ENCODE assay signal across 26 mouse cellular contexts in genomic region chr11:49090551-49090950, GRCm38 (mm10). TPM values are rescaled to one million over a fixed set of nuclear protein-coding genes. Genes with fewer than 3 reads are reported as not detected.
DNase-seq lines count a peak whose midpoint lies in the region; ATAC-seq and TF ChIP-seq lines count a peak whose summit lies in the region.
"Had no signal": no experiment of that assay in that cellular context is flagged by ENCODE, and none has a peak within 500 bp of the region (broad histone marks: within the 10 kb centered on the region; RNA-seq: fewer than 3 reads in every experiment).

No protein-coding gene starts in this region.

- WGBS in liver, embryonic 13.5 days (ENCODE audit: insufficient replicate concordance), result 83% methylated on average over 5 of the region's 5 CpGs
- 81% methylated on average over 5 of the region's 5 CpGs for WGBS in liver, postnatal 0 days (ENCODE audit: insufficient replicate concordance)

- H3K9me3 ChIP-seq in MEL (replicated peaks; ENCODE audit: insufficient read depth, low read length), result no peaks in the 10 kb centered on the region
- no peaks in the 10 kb centered on the region for H3K9me3 ChIP-seq in liver, embryonic 13.5 days (replicated peaks)
- no peaks in the 10 kb centered on the region for H3K9me3 ChIP-seq in liver, postnatal 0 days (ENCODE audit: low read length)
- H3K9me3 ChIP-seq: embryonic facial prominence, embryonic 13.5 days; forebrain, embryonic 13.5 days; G1E; heart, embryonic 12.5 days had no signal

- TF ChIP-seq RAD21 in MEL (IDR thresholded peaks at IDR 0.05; ENCODE audit: low read depth, low read length), result no peak

- no peak for ATAC-seq in liver, embryonic 13.5 days (ENCODE audit: low read depth)
- no peak for ATAC-seq in liver, postnatal 0 days
- ATAC-seq: forebrain, embryonic 13.5 days; forebrain, postnatal 0 days; hindbrain, embryonic 16.5 days had no signal

- H3K4me2 ChIP-seq in liver, embryonic 13.5 days, result no peak overlapping the region
- no peak overlapping the region for H3K4me2 ChIP-seq in liver, postnatal 0 days (ENCODE audit: low read depth, low read length)
- H3K4me2 ChIP-seq: embryonic facial prominence, embryonic 13.5 days; forebrain, embryonic 13.5 days; heart, embryonic 12.5 days had no signal

- intact Hi-C loops in left cerebral cortex, postnatal 36 days (cut with DNase I), result no loop called here

- no peaks in the 10 kb centered on the region; the same call in 1 of the 2 replicates for H3K79me2 ChIP-seq in MEL (ENCODE audit: control insufficient read depth, insufficient read depth, low read length, poor library complexity)

- TF ChIP-seq EP300 in MEL (IDR thresholded peaks at IDR 0.05; ENCODE audit: low read depth in 1 of 2, low read length in 2 of 2), result no peak
- TF ChIP-seq EP300 in liver, postnatal 0 days (IDR thresholded peaks at IDR 0.05; ENCODE audit: low read depth), result no peak

- TF ChIP-seq POLR2A in MEL (IDR thresholded peaks at IDR 0.05; ENCODE audit: control insufficient read depth in 1 of 2, insufficient read depth in 1 of 2, low read depth in 1 of 2, low read length in 2 of 2, poor library complexity in 1 of 2), result no peak

- TF ChIP-seq CTCF in MEL (IDR thresholded peaks at IDR 0.05 in 2 of 3, conservative IDR thresholded peaks at IDR 0.05 in 1 of 3; ENCODE audit: control insufficient read depth in 1 of 3, insufficient read depth in 1 of 3, low read depth in 2 of 3, low read length in 3 of 3, poor library complexity in 1 of 3, severe bottlenecking in 1 of 3), result no peak
- TF ChIP-seq CTCF in liver, postnatal 0 days (IDR thresholded peaks at IDR 0.05; ENCODE audit: low read depth), result no peak

- H3K9ac ChIP-seq in MEL (ENCODE audit: control insufficient read depth, low read depth, low read length, poor library complexity, severe bottlenecking), result no peak overlapping the region
- no peak overlapping the region for H3K9ac ChIP-seq in liver, embryonic 13.5 days
- no peak overlapping the region for H3K9ac ChIP-seq in liver, postnatal 0 days (replicated peaks)
- H3K9ac ChIP-seq: embryonic facial prominence, embryonic 13.5 days; forebrain, embryonic 13.5 days; forebrain, postnatal 0 days; heart, embryonic 12.5 days had no signal

- no peaks in the 10 kb centered on the region for H3K27me3 ChIP-seq in MEL (ENCODE audit: control insufficient read depth in 1 of 2, insufficient read depth in 2 of 2, low read length in 2 of 2)
- H3K27me3 ChIP-seq in liver, embryonic 13.5 days, result no peaks in the 10 kb centered on the region
- H3K27me3 ChIP-seq in liver, postnatal 0 days (ENCODE audit: insufficient read depth, low read length), result no peaks in the 10 kb centered on the region
- H3K27me3 ChIP-seq: embryonic facial prominence, embryonic 13.5 days; forebrain, embryonic 13.5 days; heart, embryonic 12.5 days had no signal

- H3K4me1 ChIP-seq in MEL (ENCODE audit: control insufficient read depth in 1 of 2, insufficient read depth in 2 of 2, low read length in 2 of 2), result peaks cover 54 to 55% of the 10 kb centered on the region in 2 experiments
- peaks cover 75% of the 10 kb centered on the region for H3K4me1 ChIP-seq in liver, embryonic 13.5 days (replicated peaks)
- H3K4me1 ChIP-seq in liver, postnatal 0 days (ENCODE audit: insufficient read depth), result peaks cover 46% of the 10 kb centered on the region

- no peak overlapping the region for H3K4me3 ChIP-seq in MEL (ENCODE audit: control insufficient read depth in 1 of 2, insufficient read depth in 1 of 2, low read depth in 2 of 2, low read length in 2 of 2)
- H3K4me3 ChIP-seq in liver, embryonic 13.5 days (replicated peaks), result no peak overlapping the region
- H3K4me3 ChIP-seq in liver, postnatal 0 days (ENCODE audit: low read depth, low read length), result no peak overlapping the region
- H3K4me3 ChIP-seq: embryonic facial prominence, embryonic 13.5 days; forebrain, embryonic 13.5 days; heart, embryonic 12.5 days had no signal

- H3K27ac ChIP-seq in MEL (ENCODE audit: control insufficient read depth, low read depth, low read length), result peak overlapping the region; percentile 59
- H3K27ac ChIP-seq in liver, embryonic 13.5 days, result peak overlapping the region; percentile 81
- peak overlapping the region; percentile 75 for H3K27ac ChIP-seq in liver, postnatal 0 days (ENCODE audit: low read depth)
- H3K27ac ChIP-seq: embryonic facial prominence, embryonic 13.5 days; forebrain, embryonic 13.5 days had no signal

- H3K36me3 ChIP-seq in MEL (ENCODE audit: control insufficient read depth in 1 of 2, insufficient read depth in 2 of 2, low read length in 2 of 2), result peaks cover 6 to 63% of the 10 kb centered on the region in 2 experiments; a peak in 3 of 4 replicates
- no peaks in the 10 kb centered on the region for H3K36me3 ChIP-seq in liver, embryonic 13.5 days
- peaks cover 7% of the 10 kb centered on the region for H3K36me3 ChIP-seq in liver, postnatal 0 days (replicated peaks; ENCODE audit: insufficient read depth, low read length)
- H3K36me3 ChIP-seq: embryonic facial prominence, embryonic 13.5 days; heart, embryonic 12.5 days had no signal

- DNase-seq in heart, adult 11 months, result peak; percentile 11
- no peak for DNase-seq in heart, postnatal 4 days
- DNase-seq in MEL (ENCODE audit: low read depth, low spot score), result no peak
- no peak for DNase-seq in liver, embryonic 13.5 days
- DNase-seq in liver, postnatal 0 days, result no peak
- no peak for DNase-seq in right cerebral cortex, adult 18-20 months
- DNase-seq in left cerebral cortex, postnatal 36 days (ENCODE audit: low spot score in 2 of 2), result no peak
- DNase-seq in layer of hippocampus, adult 9-11 months, result no peak
- DNase-seq: adrenal gland, postnatal 14 days; cerebellum, adult 11-12 months; cerebellum, adult 9-10 months; cerebellum, postnatal 25 days; forebrain, postnatal 0 days; gastrocnemius, postnatal 14 days had no signal

TF ChIP-seq in MEL, 35 proteins besides CTCF, POLR2A, EP300 and RAD21:
- TF ChIP-seq MXI1 (IDR thresholded peaks at IDR 0.05; ENCODE audit: low read depth, low read length), result no peak
- no peak for TF ChIP-seq SMC3 (IDR thresholded peaks at IDR 0.05; ENCODE audit: low read depth, low read length)
- TF ChIP-seq TAL1 (IDR thresholded peaks at IDR 0.05; ENCODE audit: low read length), result no peak
- no peak for TF ChIP-seq RCOR1 (IDR thresholded peaks at IDR 0.05; ENCODE audit: low read depth, low read length)
- TF ChIP-seq TCF12 (IDR thresholded peaks at IDR 0.05; ENCODE audit: low read depth, low read length), result no peak
- no peak for TF ChIP-seq USF2 (IDR thresholded peaks at IDR 0.05; ENCODE audit: borderline replicate concordance in 1 of 2, insufficient read depth in 1 of 2, low read depth in 1 of 2, low read length in 2 of 2)

RNA-seq across cellular contexts. Expression of gene Ifi47, which starts 14.2 kb away (rescaled TPM):
- 1 to 10 TPM; 1.4 to 1.6 TPM for total RNA-seq in heart, postnatal 4 days (2021)
- total RNA-seq in MEL (2012; rRNA removed), result 35.2 and 48.0 TPM in 2 replicates
- 10 to 100 TPM in 1 of 2 experiments, not detected in 1; 26.4 TPM for polyA plus RNA-seq in MEL (2012; ENCODE audit: insufficient read depth in 1 of 2, insufficient read length in 2 of 2, low read depth in 1 of 2, low replicate concordance in 2 of 2, missing spikeins in 1 of 2)
- 7.3 and 7.4 TPM in 2 replicates for polyA plus RNA-seq in liver, embryonic 13.5 days (2015; fragmentation: Nextera tagmentation; extraction: Ambion mirVana)
- 29.7 and 29.8 TPM in 2 replicates for polyA plus RNA-seq in liver, postnatal 0 days (2015; fragmentation: Nextera tagmentation; extraction: Ambion mirVana)
- under 1 TPM in 1 of 2 experiments, not detected in 1; 0.74 TPM for total RNA-seq in left cerebral cortex, postnatal 36 days (2021)

RNA-seq across cellular contexts. Expression of gene Olfr1396, which starts 24.1 kb away (rescaled TPM):
- 1 to 10 TPM in 1 of 2 experiments, under 1 TPM in 1; 0.63 to 1.1 TPM for total RNA-seq in heart, postnatal 4 days (2021)
- not detected in 2 replicates for total RNA-seq in MEL (2012; rRNA removed)
- polyA plus RNA-seq in MEL (2012; ENCODE audit: insufficient read depth in 1 of 2, insufficient read length in 2 of 2, low read depth in 1 of 2, low replicate concordance in 2 of 2, missing spikeins in 1 of 2), result under 1 TPM in 1 of 2 experiments, not detected in 1; 0.06 TPM
- polyA plus RNA-seq in liver, embryonic 13.5 days (2015; fragmentation: Nextera tagmentation; extraction: Ambion mirVana), result not detected in 2 replicates
- not detected in 2 replicates for polyA plus RNA-seq in liver, postnatal 0 days (2015; fragmentation: Nextera tagmentation; extraction: Ambion mirVana)
- total RNA-seq in left cerebral cortex, postnatal 36 days (2021), result not detected
- total RNA-seq: gastrocnemius, adult 18-20 months had no signal
- polyA plus RNA-seq: C2C12; embryonic facial prominence, embryonic 13.5 days; forebrain, embryonic 13.5 days; G1E; heart, embryonic 12.5 days; hindbrain, embryonic 11.5 days; hindbrain, embryonic 16.5 days had no signal

RNA-seq across cellular contexts. Expression of gene Tgtp2, which starts 26.5 kb away (rescaled TPM):
- total RNA-seq in heart, postnatal 4 days (2021), result not detected
- 0.75 and 0.77 TPM in 2 replicates for total RNA-seq in MEL (2012; rRNA removed)
- polyA plus RNA-seq in MEL (2012; ENCODE audit: insufficient read depth in 1 of 2, insufficient read length in 2 of 2, low read depth in 1 of 2, low replicate concordance in 2 of 2, missing spikeins in 1 of 2), result under 1 TPM in 1 of 2 experiments, not detected in 1; 0.54 TPM
- 0.22 and 0.59 TPM in 2 replicates for polyA plus RNA-seq in liver, embryonic 13.5 days (2015; fragmentation: Nextera tagmentation; extraction: Ambion mirVana)
- polyA plus RNA-seq in liver, postnatal 0 days (2015; fragmentation: Nextera tagmentation; extraction: Ambion mirVana), result 5.1 and 7.1 TPM in 2 replicates
- under 1 TPM in 1 of 2 experiments, not detected in 1; 0.18 TPM for total RNA-seq in left cerebral cortex, postnatal 36 days (2021)
- total RNA-seq: forebrain, postnatal 0 days; gastrocnemius, postnatal 14 days had no signal
- polyA plus RNA-seq: forebrain, embryonic 13.5 days; forebrain, postnatal 0 days; heart, embryonic 12.5 days; hindbrain, embryonic 11.5 days had no signal

RNA-seq across cellular contexts. Expression of gene 9930111J21Rik2, which starts 39.5 kb away (rescaled TPM):
- total RNA-seq in heart, postnatal 4 days (2021), result 1 to 10 TPM; 3.6 to 3.9 TPM
- 0.08 and 0.16 TPM in 2 replicates for total RNA-seq in MEL (2012; rRNA removed)
- polyA plus RNA-seq in MEL (2012; ENCODE audit: insufficient read depth in 1 of 2, insufficient read length in 2 of 2, low read depth in 1 of 2, low replicate concordance in 2 of 2, missing spikeins in 1 of 2), result under 1 TPM in 1 of 2 experiments, not detected in 1; 0.04 TPM
- polyA plus RNA-seq in liver, embryonic 13.5 days (2015; fragmentation: Nextera tagmentation; extraction: Ambion mirVana), result 0.52 and 0.65 TPM in 2 replicates
- polyA plus RNA-seq in liver, postnatal 0 days (2015; fragmentation: Nextera tagmentation; extraction: Ambion mirVana), result 1.2 and 1.4 TPM in 2 replicates
- 1 to 10 TPM; 1.1 to 1.2 TPM for total RNA-seq in left cerebral cortex, postnatal 36 days (2021)

RNA-seq across cellular contexts. Expression of gene Olfr1395, which starts 51.5 kb away (rescaled TPM):
- total RNA-seq in heart, postnatal 4 days (2021), result not detected
- total RNA-seq in MEL (2012; rRNA removed), result not detected in 2 replicates
- polyA plus RNA-seq in MEL (2012; ENCODE audit: insufficient read depth in 1 of 2, insufficient read length in 2 of 2, low read depth in 1 of 2, low replicate concordance in 2 of 2, missing spikeins in 1 of 2), result not detected
- not detected in 2 replicates for polyA plus RNA-seq in liver, embryonic 13.5 days (2015; fragmentation: Nextera tagmentation; extraction: Ambion mirVana)
- polyA plus RNA-seq in liver, postnatal 0 days (2015; fragmentation: Nextera tagmentation; extraction: Ambion mirVana), result not detected in 2 replicates
- total RNA-seq in left cerebral cortex, postnatal 36 days (2021), result not detected
- total RNA-seq: adrenal gland, adult 18-20 months; adrenal gland, postnatal 14 days; forebrain, postnatal 0 days; gastrocnemius, adult 18-20 months; gastrocnemius, postnatal 14 days; heart, adult 8-10 months; heart, postnatal 25 days had no signal
- polyA plus RNA-seq: C2C12; embryonic facial prominence, embryonic 13.5 days; forebrain, embryonic 13.5 days; forebrain, postnatal 0 days; G1E; heart, embryonic 12.5 days; heart, embryonic 16.5 days; hindbrain, embryonic 11.5 days; hindbrain, embryonic 16.5 days had no signal

Comparison
In these comparisons a context has a peak if more than half of its experiments do, and no peak if none do; other contexts are left out.
1. RNA of gene Ifi47, which starts 14.2 kb away (total RNA-seq): 35.2 to 48.0 TPM in MEL; 1.4 to 1.6 TPM in heart, postnatal 4 days and 0.74 TPM in left cerebral cortex, postnatal 36 days; every median in the first group is over 10 times any median in the second.
2. Peak in every context shown above with its lines, with median percentiles within 50 percentile points of each other: H3K27ac ChIP-seq.